Mouse (Mus musculus) erythroblast, embryonic 14.5 days (primary cell): ENCODE data around the gene Olfml3. TPM values are rescaled to one million over a fixed set of nuclear protein-coding genes. Genes with fewer than 3 reads are reported as not detected.

Experiments used
- H3K27me3 ChIP-seq: 2 replicates; pipeline ENCODE4 v1.6.1; 2012; ENCODE audit warnings: inconsistent platforms; ENCODE audit not compliant: control insufficient read depth
- H3K36me3 ChIP-seq: 2 replicates; pipeline ENCODE4 v1.6.1; 2012; ENCODE audit warnings: mild to moderate bottlenecking, inconsistent platforms; ENCODE audit not compliant: control insufficient read depth
- H3K4me1 ChIP-seq: 2 replicates; pipeline ENCODE4 v1.6.1; 2012; ENCODE audit warnings: inconsistent platforms; ENCODE audit not compliant: control insufficient read depth
- H3K4me3 ChIP-seq: replicated peaks from 2 replicates; pipeline ENCODE3; 2012; ENCODE audit warnings: moderate library complexity, mild to moderate bottlenecking, inconsistent platforms
- H3K9me3 ChIP-seq: 2 replicates; pipeline ENCODE4 v1.6.1; 2012; ENCODE audit warnings: low read length, inconsistent platforms, mixed read lengths; ENCODE audit not compliant: control insufficient read depth
- GATA1 ChIP-seq: IDR thresholded peaks from 2 replicates; pipeline ENCODE4 v1.6.1; 2012; ENCODE audit warnings: low read length, inconsistent platforms, mixed read lengths
- TAL1 ChIP-seq: IDR thresholded peaks from 3 replicates; pipeline ENCODE4 v1.6.1; 2012; ENCODE audit warnings: low read length, inconsistent platforms, mixed read lengths
- polyA plus RNA-seq: library from polyadenylated mRNA; stranded (reverse); fragments of >175 nt; gene quantifications from 2 replicates; pipeline ENCODE4 v1.2.3, GENCODE M21; 2012

The Olfml3 gene
- polyA plus RNA-seq, 1 experiment: 0.05 TPM

DNA sequence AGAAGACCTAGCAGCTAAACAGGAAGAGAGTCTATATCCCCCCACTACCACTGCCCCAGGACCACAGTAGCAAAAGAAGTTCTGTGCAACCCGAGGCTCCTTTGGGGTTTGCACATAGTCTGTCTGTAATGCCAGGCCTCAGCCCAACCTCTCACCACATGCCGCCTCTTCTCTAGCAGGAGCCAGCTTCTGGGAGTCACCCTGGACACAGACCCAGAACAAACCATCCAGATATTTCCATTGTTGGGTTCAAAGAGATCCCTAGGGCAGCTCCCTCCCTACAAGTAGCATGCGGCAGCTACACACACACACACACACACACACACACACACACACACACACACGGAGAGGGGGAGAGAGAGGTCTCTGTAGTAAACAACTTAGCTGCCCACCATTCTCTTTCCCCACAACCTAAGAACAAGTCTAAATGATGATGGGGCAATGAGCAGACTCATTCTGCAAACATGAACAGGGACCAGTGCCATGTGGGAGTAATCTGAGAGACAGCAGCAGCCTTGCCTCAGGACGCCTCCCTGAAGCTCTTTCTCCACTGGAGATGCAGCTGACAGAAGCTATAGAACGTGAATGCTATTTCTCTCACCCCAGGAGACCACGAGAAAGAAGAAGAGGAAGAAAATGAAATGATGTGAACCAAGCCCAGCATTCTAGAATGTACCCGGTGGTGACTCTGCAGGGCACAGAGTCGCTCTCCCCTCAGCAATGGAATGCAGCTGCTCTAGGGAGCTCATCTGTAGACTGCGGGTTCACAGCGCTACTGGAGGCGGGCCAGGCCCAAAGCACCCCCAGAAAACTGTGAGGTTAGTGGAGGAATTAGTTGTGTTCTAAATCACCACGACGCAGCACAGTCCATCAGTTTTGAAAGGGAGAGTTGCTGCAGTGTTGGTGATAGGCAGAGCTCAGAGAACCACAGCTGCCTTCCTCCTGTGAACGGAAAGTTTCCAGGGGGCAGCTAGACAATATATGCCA is 20.7 kb downstream of the Olfml3 start:
- no peak for TF ChIP-seq TAL1
- no peak for TF ChIP-seq GATA1
- Histone ChIP-seq H3K4me3 (no peak overlapping the region), H3K9me3 (no peaks in the 10 kb centered on the region), H3K27me3 (no peaks in the 10 kb centered on the region), H3K36me3 (no peaks in the 10 kb centered on the region), H3K4me1 (no peaks in the 10 kb centered on the region)

DNA sequence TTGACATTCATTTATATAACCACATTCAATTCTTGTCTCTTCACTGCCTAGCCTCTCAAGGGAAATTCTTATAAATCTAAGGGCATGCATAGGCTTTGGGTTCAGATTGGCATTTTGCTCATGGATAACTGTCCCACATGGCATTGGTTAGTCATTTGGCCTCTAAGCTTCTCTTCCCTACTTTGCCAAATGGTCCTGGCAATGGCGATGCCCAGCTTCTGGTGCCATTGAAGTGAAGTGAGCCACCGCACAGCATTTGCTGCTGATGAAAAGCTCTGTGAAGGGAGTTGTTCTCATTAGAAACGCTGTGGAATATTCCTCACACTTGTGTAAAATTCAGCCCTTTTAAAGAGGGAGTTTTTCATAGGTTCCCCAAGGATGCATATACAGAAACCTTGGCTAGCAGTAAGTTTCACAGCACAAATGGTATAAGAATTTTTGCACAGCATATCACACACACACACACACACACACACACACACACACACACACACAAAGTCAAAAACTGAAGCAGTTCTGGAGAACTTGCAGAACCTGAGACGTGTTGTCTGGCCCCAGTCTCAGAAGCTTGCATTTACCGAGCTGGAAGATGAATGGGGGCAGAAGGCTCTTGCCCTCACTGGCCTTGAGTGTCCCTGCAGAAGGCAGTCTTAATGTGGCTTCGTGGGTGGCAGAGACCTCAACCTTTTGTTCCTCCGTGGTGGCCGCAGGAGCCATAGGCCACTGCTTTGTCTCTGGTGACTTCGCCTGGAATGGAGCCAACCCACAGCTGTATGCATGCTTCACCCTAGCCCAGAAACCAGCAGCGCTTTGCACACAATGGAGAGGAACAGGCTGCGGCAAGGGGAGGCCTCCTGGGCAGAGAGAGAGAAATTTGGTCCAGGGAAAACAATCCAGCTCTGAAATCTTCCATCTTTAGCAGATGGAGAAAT is 21.8 kb downstream of the Olfml3 start:
- Histone ChIP-seq H3K27me3 (no peaks in the 10 kb centered on the region), H3K4me1 (no peaks in the 10 kb centered on the region), H3K9me3 (no peaks in the 10 kb centered on the region), H3K4me3 (no peak overlapping the region), H3K36me3 (no peaks in the 10 kb centered on the region)
- TF ChIP-seq GATA1 (no peak), TAL1 (no peak)

DNA sequence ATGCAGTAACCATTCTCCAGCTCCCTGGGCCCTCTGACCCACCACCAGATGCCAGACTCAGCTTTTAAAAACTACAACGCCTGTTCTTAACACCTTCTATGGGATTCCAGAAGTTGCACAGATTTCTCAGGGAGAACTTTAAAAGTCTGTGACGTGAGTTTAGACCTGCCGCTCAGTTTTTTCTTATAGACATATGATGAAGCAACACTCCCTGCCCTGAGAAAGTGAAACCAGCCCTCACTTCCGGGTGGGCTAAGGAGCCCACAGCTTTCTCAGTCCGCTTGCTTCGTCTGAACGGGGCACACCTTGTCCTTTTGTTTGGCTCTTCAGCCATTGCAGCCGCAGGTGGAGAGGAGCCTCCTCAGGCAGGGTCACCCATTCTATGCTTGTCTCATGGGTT is 22.9 kb downstream of the Olfml3 start:
- no peak overlapping the region for H3K4me3 ChIP-seq
- no peaks in the 10 kb centered on the region for H3K36me3 ChIP-seq
- TF ChIP-seq TAL1 (no peak), GATA1 (no peak)
- H3K9me3 ChIP-seq: no peaks in the 10 kb centered on the region
- H3K27me3 ChIP-seq: no peaks in the 10 kb centered on the region
- H3K4me1 ChIP-seq: no peaks in the 10 kb centered on the region

DNA sequence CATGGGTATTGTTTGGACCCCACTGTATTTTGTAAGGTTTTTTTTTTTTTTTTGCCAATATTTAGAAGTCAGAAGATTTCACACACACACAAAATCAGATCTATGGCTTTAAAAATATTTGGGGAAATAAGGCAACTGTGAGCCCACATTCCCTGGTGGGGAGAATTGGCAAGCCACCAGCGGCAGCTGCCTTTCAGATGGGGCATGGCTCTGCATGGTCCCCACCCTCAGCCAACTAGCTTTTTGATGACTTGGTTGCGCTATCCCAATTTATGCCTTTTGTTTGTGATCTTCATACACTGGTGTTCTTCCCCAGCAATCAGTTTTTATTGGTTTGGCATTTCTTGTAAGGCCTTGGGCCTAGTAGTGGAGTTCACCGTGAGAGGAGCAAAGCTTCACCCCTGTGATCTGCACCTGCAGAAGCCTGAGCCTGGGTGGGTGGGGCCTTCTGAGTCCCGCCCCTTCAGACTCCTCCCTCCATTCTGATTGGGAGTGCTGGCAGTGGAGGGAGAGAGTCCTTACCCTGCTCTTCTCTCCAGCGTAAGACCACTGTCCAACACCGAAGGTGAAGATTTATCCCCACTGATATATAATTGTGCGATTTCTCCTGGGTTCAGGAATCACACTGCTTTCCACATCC is 23.4 kb downstream of the Olfml3 start:
- H3K4me1 ChIP-seq: no peaks in the 10 kb centered on the region
- no peak overlapping the region for H3K4me3 ChIP-seq
- no peaks in the 10 kb centered on the region for H3K9me3 ChIP-seq
- H3K27me3 ChIP-seq: no peaks in the 10 kb centered on the region
- no peak for TF ChIP-seq GATA1
- no peak for TF ChIP-seq TAL1
- H3K36me3 ChIP-seq: no peaks in the 10 kb centered on the region

DNA sequence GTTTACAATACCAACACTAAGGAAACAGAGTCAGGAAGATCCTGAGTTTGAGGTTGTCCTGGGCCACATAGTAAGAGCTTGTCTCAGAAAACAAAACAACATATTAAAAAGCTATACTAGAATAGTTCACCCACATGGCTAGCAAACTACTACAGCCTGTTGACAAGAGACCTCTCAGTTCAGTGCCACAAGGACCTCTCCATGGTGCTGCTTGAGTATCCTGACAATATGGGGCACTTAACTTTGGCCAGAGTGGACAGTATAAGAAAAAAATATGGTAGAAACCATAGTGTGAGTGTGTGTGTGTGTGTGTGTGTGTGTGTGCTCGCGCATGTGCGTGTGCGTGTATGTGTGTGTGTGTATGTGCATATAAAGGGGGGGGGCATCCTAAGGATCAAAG is 25.6 kb downstream of the Olfml3 start:
- no peaks in the 10 kb centered on the region for H3K4me1 ChIP-seq
- H3K36me3 ChIP-seq: no peaks in the 10 kb centered on the region
- H3K27me3 ChIP-seq: no peaks in the 10 kb centered on the region
- H3K4me3 ChIP-seq: no peak overlapping the region
- no peaks in the 10 kb centered on the region for H3K9me3 ChIP-seq
- TF ChIP-seq GATA1 (no peak), TAL1 (no peak)

DNA sequence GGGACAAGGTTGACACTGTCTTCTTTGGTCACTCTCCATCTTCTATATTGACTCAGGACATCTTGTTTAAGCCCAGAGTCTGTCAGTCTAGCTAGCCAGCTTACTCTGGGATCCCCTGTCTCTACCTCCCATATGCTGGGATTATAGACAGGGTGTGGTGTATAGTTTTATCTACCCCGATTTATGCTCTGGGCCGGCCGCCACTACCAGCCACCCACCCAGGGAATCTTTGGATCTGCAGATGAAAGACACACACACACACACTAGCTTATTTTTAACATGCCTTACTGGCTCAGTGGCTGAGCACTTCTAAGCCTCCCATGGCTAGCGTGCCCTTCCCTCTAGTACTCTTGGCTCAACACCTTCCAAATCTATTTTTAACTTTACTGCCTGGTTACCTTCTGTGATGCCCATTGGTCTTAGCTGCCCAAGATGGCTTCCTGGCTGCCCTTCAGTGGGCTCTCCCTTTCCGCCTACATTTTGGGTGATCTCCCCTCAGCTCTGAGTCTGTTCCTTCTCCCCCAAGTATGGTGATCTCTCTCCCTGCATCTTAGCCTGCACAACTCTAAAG is 28.2 kb downstream of the Olfml3 start:
- no peaks in the 10 kb centered on the region for H3K27me3 ChIP-seq
- no peaks in the 10 kb centered on the region for H3K4me1 ChIP-seq
- H3K36me3 ChIP-seq: no peaks in the 10 kb centered on the region
- no peak overlapping the region for H3K4me3 ChIP-seq
- H3K9me3 ChIP-seq: no peaks in the 10 kb centered on the region
- TF ChIP-seq GATA1 (no peak), TAL1 (no peak)

DNA sequence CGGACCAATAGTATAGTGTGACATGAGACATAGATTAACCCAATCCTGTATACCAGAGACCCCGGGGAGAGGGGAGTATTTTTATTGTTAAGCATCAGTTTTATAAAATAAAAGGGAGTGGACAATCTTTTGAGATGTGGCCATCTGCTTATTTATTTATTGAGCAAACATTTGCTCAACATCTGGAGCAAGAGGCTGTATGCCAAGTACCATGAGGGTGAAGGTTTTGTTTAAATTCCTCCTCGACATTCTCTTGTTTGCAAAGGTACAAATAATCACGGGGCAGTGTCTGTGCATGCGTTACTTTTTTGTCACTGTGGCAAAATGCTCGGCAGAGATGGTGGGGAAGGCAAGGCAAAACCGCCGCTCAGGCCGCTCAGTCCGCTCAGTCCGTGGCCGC is 32.4 kb downstream of the Olfml3 start:
- no peak for TF ChIP-seq TAL1
- TF ChIP-seq GATA1: no peak
- H3K4me3 ChIP-seq: no peak overlapping the region
- no peaks in the 10 kb centered on the region for H3K4me1 ChIP-seq
- H3K27me3 ChIP-seq: no peaks in the 10 kb centered on the region
- no peaks in the 10 kb centered on the region for H3K9me3 ChIP-seq
- H3K36me3 ChIP-seq: no peaks in the 10 kb centered on the region

DNA sequence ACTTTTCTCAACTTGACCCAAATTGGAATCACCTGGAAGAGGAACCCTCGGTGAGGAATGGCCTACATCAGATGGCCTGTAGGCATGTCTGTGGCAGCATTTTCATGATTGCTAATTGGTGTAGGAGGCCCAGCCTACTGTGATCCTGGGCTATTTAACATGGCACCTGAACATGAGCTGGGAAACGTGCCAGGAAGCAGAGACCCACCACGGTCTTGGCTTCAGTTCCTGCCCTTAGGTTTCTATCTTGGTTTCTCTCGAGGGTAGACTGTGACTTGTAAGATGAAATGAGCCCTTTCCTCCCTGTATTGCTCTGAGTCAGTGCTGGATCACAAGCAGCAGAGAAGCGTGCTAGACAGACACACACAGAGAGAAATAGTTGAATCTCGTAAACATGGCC is 33.1 kb downstream of the Olfml3 start:
- Histone ChIP-seq H3K9me3 (no peaks in the 10 kb centered on the region), H3K4me3 (no peak overlapping the region), H3K27me3 (no peaks in the 10 kb centered on the region), H3K4me1 (no peaks in the 10 kb centered on the region), H3K36me3 (no peaks in the 10 kb centered on the region)
- TF ChIP-seq TAL1 (no peak), GATA1 (no peak)
